Mouse (Mus musculus): ENCODE data around the gene Lrp10. TPM values are rescaled to one million over a fixed set of nuclear protein-coding genes. Genes with fewer than 3 reads are reported as not detected.

The Lrp10 gene
- total RNA-seq, 1 experiment = 20.8 TPM

- Histone ChIP-seq H3K27ac (ENCODE audit: insufficient read depth, low read depth, low read length, poor library complexity, severe bottlenecking) (no peak overlapping the region), H3K9me3 (ENCODE audit: control insufficient read depth, insufficient read depth, low read depth, low read length) (no peaks in the 10 kb centered on the region), H3K36me3 (ENCODE audit: control insufficient read depth, insufficient read depth, low read length, poor library complexity, severe bottlenecking) (no peaks in the 10 kb centered on the region), H3K9ac (ENCODE audit: insufficient read depth, low read depth, low read length, poor library complexity, severe bottlenecking) (no peak overlapping the region), H3K4me3 (ENCODE audit: insufficient read depth in 1 of 2, low read depth in 1 of 2, low read length in 2 of 2, poor library complexity in 1 of 2, severe bottlenecking in 1 of 2) (no peak overlapping the region), H3K4me1 (ENCODE audit: control insufficient read depth in 2 of 2, insufficient read depth in 2 of 2, low read length in 2 of 2, poor library complexity in 1 of 2) (peaks cover 0 to 10% of the 10 kb centered on the region in 2 experiments; a peak in 1 of 4 replicates)
- in situ Hi-C loops (cut with MboI; ENCODE audit: low sequenced_read_pairs in 2 of 2, unreplicated experiment in 2 of 2) = loop anchor here (25.0 kb wide), 2 partner anchors 90 to 415 kb away; no protein-coding TSS in a partner anchor
- TF ChIP-seq CHD2 (IDR thresholded peaks at IDR 0.05; ENCODE audit: low read depth, low read length) = no peak
- TF ChIP-seq MAFK (IDR thresholded peaks at IDR 0.05; ENCODE audit: insufficient read depth, low read depth, low read length) = no peak
- TF ChIP-seq ZNF384 (IDR thresholded peaks at IDR 0.05; ENCODE audit: low read depth, low read length) = no peak
- no peak for TF ChIP-seq HCFC1 (IDR thresholded peaks at IDR 0.05; ENCODE audit: borderline replicate concordance, insufficient read depth, low read length)
- TF ChIP-seq ZC3H11A (IDR thresholded peaks at IDR 0.05; ENCODE audit: borderline replicate concordance, low read depth, low read length) = no peak
- DNase-seq (ENCODE audit: low read depth, low spot score) = no peak
Observed at GRCm38 (mm10) chr14:54477172-54477909, 13.4 kb downstream of the Lrp10 start.

- Histone ChIP-seq H3K9me3 (ENCODE audit: control insufficient read depth, insufficient read depth, low read depth, low read length) (no peaks in the 10 kb centered on the region), H3K9ac (ENCODE audit: insufficient read depth, low read depth, low read length, poor library complexity, severe bottlenecking) (peak overlapping the region; percentile 51), H3K4me3 (ENCODE audit: insufficient read depth in 1 of 2, low read depth in 1 of 2, low read length in 2 of 2, poor library complexity in 1 of 2, severe bottlenecking in 1 of 2) (peak overlapping the region; percentile 27 to 53), H3K27ac (ENCODE audit: insufficient read depth, low read depth, low read length, poor library complexity, severe bottlenecking) (no peak overlapping the region), H3K4me1 (ENCODE audit: control insufficient read depth in 2 of 2, insufficient read depth in 2 of 2, low read length in 2 of 2, poor library complexity in 1 of 2) (peaks cover 0 to 10% of the 10 kb centered on the region in 2 experiments; a peak in 1 of 4 replicates), H3K36me3 (ENCODE audit: control insufficient read depth, insufficient read depth, low read length, poor library complexity, severe bottlenecking) (no peaks in the 10 kb centered on the region)
- no peak for TF ChIP-seq HCFC1 (IDR thresholded peaks at IDR 0.05; ENCODE audit: borderline replicate concordance, insufficient read depth, low read length)
- no peak for TF ChIP-seq MAFK (IDR thresholded peaks at IDR 0.05; ENCODE audit: insufficient read depth, low read depth, low read length)
- no peak for TF ChIP-seq ZNF384 (IDR thresholded peaks at IDR 0.05; ENCODE audit: low read depth, low read length)
- TF ChIP-seq ZC3H11A (IDR thresholded peaks at IDR 0.05; ENCODE audit: borderline replicate concordance, low read depth, low read length) = no peak
- TF ChIP-seq CHD2 (IDR thresholded peaks at IDR 0.05; ENCODE audit: low read depth, low read length) = no peak
- DNase-seq (ENCODE audit: low read depth, low spot score) = no peak
- in situ Hi-C loops (cut with MboI; ENCODE audit: low sequenced_read_pairs in 2 of 2, unreplicated experiment in 2 of 2) = loop anchor here (25.0 kb wide), 2 partner anchors 92 to 417 kb away; no protein-coding TSS in a partner anchor
Observed at GRCm38 (mm10) chr14:54479451-54479920, 15.5 kb downstream of the Lrp10 start.

- no peak overlapping the region for H3K9ac ChIP-seq (ENCODE audit: insufficient read depth, low read depth, low read length, poor library complexity, severe bottlenecking)
- in situ Hi-C loops (cut with MboI; ENCODE audit: low sequenced_read_pairs in 2 of 2, unreplicated experiment in 2 of 2) = loop anchor here (25.0 kb wide), 2 partner anchors 93 to 418 kb away; no protein-coding TSS in a partner anchor
- no peaks in the 10 kb centered on the region for H3K9me3 ChIP-seq (ENCODE audit: control insufficient read depth, insufficient read depth, low read depth, low read length)
- no peak overlapping the region for H3K27ac ChIP-seq (ENCODE audit: insufficient read depth, low read depth, low read length, poor library complexity, severe bottlenecking)
- H3K4me3 ChIP-seq (ENCODE audit: insufficient read depth in 1 of 2, low read depth in 1 of 2, low read length in 2 of 2, poor library complexity in 1 of 2, severe bottlenecking in 1 of 2) = no peak overlapping the region
- DNase-seq (ENCODE audit: low read depth, low spot score) = no peak
- H3K4me1 ChIP-seq (ENCODE audit: control insufficient read depth in 2 of 2, insufficient read depth in 2 of 2, low read length in 2 of 2, poor library complexity in 1 of 2) = peaks cover 0 to 9% of the 10 kb centered on the region in 2 experiments; a peak in 1 of 4 replicates
- TF ChIP-seq CHD2 (IDR thresholded peaks at IDR 0.05; ENCODE audit: low read depth, low read length) = no peak
- TF ChIP-seq MAFK (IDR thresholded peaks at IDR 0.05; ENCODE audit: insufficient read depth, low read depth, low read length) = no peak
- no peak for TF ChIP-seq ZNF384 (IDR thresholded peaks at IDR 0.05; ENCODE audit: low read depth, low read length)
- no peak for TF ChIP-seq ZC3H11A (IDR thresholded peaks at IDR 0.05; ENCODE audit: borderline replicate concordance, low read depth, low read length)
- no peak for TF ChIP-seq HCFC1 (IDR thresholded peaks at IDR 0.05; ENCODE audit: borderline replicate concordance, insufficient read depth, low read length)
- H3K36me3 ChIP-seq (ENCODE audit: control insufficient read depth, insufficient read depth, low read length, poor library complexity, severe bottlenecking) = no peaks in the 10 kb centered on the region
Observed at GRCm38 (mm10) chr14:54480673-54481072, 16.7 kb downstream of the Lrp10 start.

GRCm38 (mm10) chr14:54481402-54481801 is 17.5 kb downstream of the Lrp10 start:
- H3K27ac ChIP-seq (ENCODE audit: insufficient read depth, low read depth, low read length, poor library complexity, severe bottlenecking) = no peak overlapping the region
- no peak overlapping the region for H3K9ac ChIP-seq (ENCODE audit: insufficient read depth, low read depth, low read length, poor library complexity, severe bottlenecking)
- peaks cover 0 to 5% of the 10 kb centered on the region in 2 experiments; a peak in 1 of 4 replicates for H3K4me1 ChIP-seq (ENCODE audit: control insufficient read depth in 2 of 2, insufficient read depth in 2 of 2, low read length in 2 of 2, poor library complexity in 1 of 2)
- in situ Hi-C loops (cut with MboI; ENCODE audit: low sequenced_read_pairs in 2 of 2, unreplicated experiment in 2 of 2) = loop anchor here (25.0 kb wide), 2 partner anchors 94 to 419 kb away; no protein-coding TSS in a partner anchor
- no peaks in the 10 kb centered on the region for H3K36me3 ChIP-seq (ENCODE audit: control insufficient read depth, insufficient read depth, low read length, poor library complexity, severe bottlenecking)
- no peak overlapping the region for H3K4me3 ChIP-seq (ENCODE audit: insufficient read depth in 1 of 2, low read depth in 1 of 2, low read length in 2 of 2, poor library complexity in 1 of 2, severe bottlenecking in 1 of 2)
- DNase-seq (ENCODE audit: low read depth, low spot score) = no peak
- no peaks in the 10 kb centered on the region for H3K9me3 ChIP-seq (ENCODE audit: control insufficient read depth, insufficient read depth, low read depth, low read length)
- TF ChIP-seq MAFK (IDR thresholded peaks at IDR 0.05; ENCODE audit: insufficient read depth, low read depth, low read length) = no peak
- TF ChIP-seq CHD2 (IDR thresholded peaks at IDR 0.05; ENCODE audit: low read depth, low read length) = no peak
- TF ChIP-seq ZNF384 (IDR thresholded peaks at IDR 0.05; ENCODE audit: low read depth, low read length) = no peak
- TF ChIP-seq HCFC1 (IDR thresholded peaks at IDR 0.05; ENCODE audit: borderline replicate concordance, insufficient read depth, low read length) = no peak

All from ES-E14 (cell line).